8 mouse cellular contexts compared by ENCODE assay signal in the genomic region with DNA sequence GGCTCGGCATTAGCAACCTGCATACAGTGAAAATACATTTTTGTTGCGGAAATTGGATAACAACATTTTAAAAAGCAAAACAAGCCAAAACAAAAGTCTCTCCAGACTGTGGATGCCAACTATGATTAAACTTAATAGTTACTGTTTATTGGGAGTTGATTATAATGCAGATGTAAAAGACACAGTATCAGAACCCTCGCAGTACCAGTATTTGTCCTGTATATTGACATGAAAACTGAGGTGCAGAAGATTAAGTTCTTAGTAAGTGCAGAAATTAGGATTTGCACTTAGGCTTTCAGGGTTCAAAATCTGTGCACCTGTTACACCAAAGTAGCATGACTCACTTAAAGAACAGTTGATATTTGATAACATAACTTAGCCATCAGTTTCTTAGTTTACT. TPM values are rescaled to one million over a fixed set of nuclear protein-coding genes. Genes with fewer than 3 reads are reported as not detected.
A peak's percentile ranks its signal among the peaks of the same experiment; 100 is the strongest.
DNase-seq lines count a peak whose midpoint lies in the region; ATAC-seq and TF ChIP-seq lines count a peak whose summit lies in the region.

No protein-coding gene starts in this region.

- H3K27ac ChIP-seq in cerebellum, adult 2 months (ENCODE audit: insufficient read depth, low read length) = no peak overlapping the region
- no peak overlapping the region for H3K27ac ChIP-seq in liver, embryonic 12.5 days
- no peak overlapping the region for H3K27ac ChIP-seq in stomach, postnatal 0 days (replicated peaks)

- TF ChIP-seq POLR2A in cerebellum, adult 2 months (IDR thresholded peaks at IDR 0.05; ENCODE audit: borderline replicate concordance, insufficient read depth, low read length) = no peak

- no peaks in the 10 kb centered on the region for H3K9me3 ChIP-seq in megakaryocyte, embryonic 14.5 days
- H3K9me3 ChIP-seq in liver, embryonic 12.5 days (replicated peaks) = no peaks in the 10 kb centered on the region
- H3K9me3 ChIP-seq in stomach, postnatal 0 days (ENCODE audit: control insufficient read depth, low read length) = no peaks in the 10 kb centered on the region

- no peaks in the 10 kb centered on the region for H3K4me1 ChIP-seq in cerebellum, adult 2 months (ENCODE audit: control insufficient read depth, insufficient read depth, low read length)
- peaks cover 59% of the 10 kb centered on the region for H3K4me1 ChIP-seq in megakaryocyte, embryonic 14.5 days
- peaks cover 25% of the 10 kb centered on the region for H3K4me1 ChIP-seq in liver, embryonic 12.5 days
- H3K4me1 ChIP-seq in stomach, postnatal 0 days (replicated peaks; ENCODE audit: control insufficient read depth, insufficient read depth) = no peaks in the 10 kb centered on the region

- peak overlapping the region; percentile 7 for H3K4me3 ChIP-seq in cerebellum, adult 2 months (replicated peaks; ENCODE audit: insufficient read depth, low read depth, low read length)
- H3K4me3 ChIP-seq in megakaryocyte, embryonic 14.5 days (replicated peaks) = peak overlapping the region; percentile 95
- peak overlapping the region; percentile 71 for H3K4me3 ChIP-seq in liver, embryonic 12.5 days
- peak overlapping the region; percentile 87 for H3K4me3 ChIP-seq in stomach, postnatal 0 days (ENCODE audit: low read depth, low read length)

- no peak for ATAC-seq in megakaryocyte, adult 5-6 weeks (ENCODE audit: poor library complexity, severe bottlenecking)
- no peak for ATAC-seq in liver, embryonic 12.5 days
- ATAC-seq in stomach, postnatal 0 days (ENCODE audit: low FRiP score, low TSS enrichment) = no peak

- peak overlapping the region; percentile 100 for H3K4me2 ChIP-seq in liver, embryonic 12.5 days
- H3K4me2 ChIP-seq in stomach, postnatal 0 days (replicated peaks; ENCODE audit: low read depth) = peak overlapping the region; percentile 98

- no peak for TF ChIP-seq EP300 in stomach, postnatal 0 days (optimal IDR thresholded peaks at IDR 0.05)

- H3K27me3 ChIP-seq in cerebellum, adult 2 months (ENCODE audit: control insufficient read depth, insufficient read depth, low read length) = peaks cover 2% of the 10 kb centered on the region; the same call in 1 of the 2 replicates
- peaks cover 11% of the 10 kb centered on the region for H3K27me3 ChIP-seq in megakaryocyte, embryonic 14.5 days (replicated peaks)
- peaks cover 28% of the 10 kb centered on the region for H3K27me3 ChIP-seq in liver, embryonic 12.5 days (replicated peaks)
- H3K27me3 ChIP-seq in stomach, postnatal 0 days (ENCODE audit: control insufficient read depth, insufficient read depth, low read length) = no peaks in the 10 kb centered on the region

- TF ChIP-seq CTCF in cerebellum, adult 2 months (IDR thresholded peaks at IDR 0.05; ENCODE audit: borderline replicate concordance, insufficient read depth, low read depth, low read length) = no peak
- TF ChIP-seq CTCF in stomach, postnatal 0 days (IDR thresholded peaks at IDR 0.05; ENCODE audit: low read depth) = no peak

- no peak overlapping the region; the same call in 1 of the 2 replicates for H3K9ac ChIP-seq in liver, embryonic 12.5 days
- H3K9ac ChIP-seq in stomach, postnatal 0 days (ENCODE audit: low read length) = no peak overlapping the region

- DNase-seq in cerebellum, adult 2 months = no peak
- no peak for DNase-seq in cerebellum, adult 9-10 months
- DNase-seq in stomach, postnatal 0 days (ENCODE audit: low spot score) = no peak
- DNase-seq in gastrocnemius, postnatal 36 days = no peak
- DNase-seq in spleen, postnatal 36 days (ENCODE audit: low spot score in 2 of 2) = no peak

- WGBS in cerebellum, adult 2 months = 32% methylated on average over 3 of the region's 3 CpGs
- 48% methylated on average over 3 of the region's 3 CpGs for WGBS in liver, embryonic 12.5 days (ENCODE audit: insufficient replicate concordance)
- WGBS in stomach, postnatal 0 days = 38% methylated on average over 3 of the region's 3 CpGs

- H3K36me3 ChIP-seq in megakaryocyte, embryonic 14.5 days (replicated peaks; ENCODE audit: low read length) = no peaks in the 10 kb centered on the region
- H3K36me3 ChIP-seq in liver, embryonic 12.5 days = no peaks in the 10 kb centered on the region
- H3K36me3 ChIP-seq in stomach, postnatal 0 days (ENCODE audit: control insufficient read depth, insufficient read depth, low read length) = no peaks in the 10 kb centered on the region

- intact Hi-C loops in gastrocnemius, postnatal 36 days (cut with DNase I) = loop anchor here (5.0 kb wide), 1 partner anchor 43 kb away; no protein-coding TSS in a partner anchor

RNA-seq across cellular contexts. Expression of a gene that starts 1.3 kb away (rescaled TPM):
- polyA plus RNA-seq in cerebellum, adult 2 months (2012; rRNA removed) = 6.2 and 6.3 TPM in 2 replicates
- polyA plus RNA-seq in megakaryocyte, embryonic 14.5 days (2012; ENCODE audit: insufficient read depth, low replicate concordance) = 0.79 TPM in 1 of 2 replicates, not detected in the other
- 22.9 and 25.3 TPM in 2 replicates for total RNA-seq in megakaryocyte, adult 5-6 weeks (2015)
- total RNA-seq in megakaryocyte, adult 5-6 weeks (2017) = 27.8 and 32.9 TPM in 2 replicates
- 10.5 and 11.5 TPM in 2 replicates for polyA plus RNA-seq in liver, embryonic 12.5 days (2016; fragmentation: Nextera tagmentation; extraction: Ambion mirVana)
- 8.7 and 9.4 TPM in 2 replicates for polyA plus RNA-seq in stomach, postnatal 0 days (2015; fragmentation: Nextera tagmentation; extraction: Ambion mirVana)
- total RNA-seq in gastrocnemius, postnatal 36 days (2021) = 10 to 100 TPM; 19.1 to 19.2 TPM

Comparison
In these comparisons a context has a peak if more than half of its experiments do, and no peak if none do; other contexts are left out.
1. H3K4me3 ChIP-seq: peak in every context shown above with its lines; median percentile 95 in megakaryocyte, embryonic 14.5 days; 87 in stomach, postnatal 0 days; 71 in liver, embryonic 12.5 days; 7 in cerebellum, adult 2 months.